Mouse (Mus musculus): ENCODE results near the gene Brd7.

Brd7 gene

GRCm38 (mm10) chr8:88290326-88291304 lies 71.4 kb downstream of the Brd7 start:
- no peak overlapping the region for H3K4me3 ChIP-seq (replicated peaks; ENCODE audit: low read length)
- TF ChIP-seq NANOG (IDR thresholded peaks at IDR 0.05; ENCODE audit: borderline replicate concordance, low read length): no peak
- no peak for TF ChIP-seq POU5F1 (IDR thresholded peaks at IDR 0.05; ENCODE audit: borderline replicate concordance, low read length)
- TF ChIP-seq CTCF (conservative IDR thresholded peaks at IDR 0.05; ENCODE audit: low read length): no peak
- H3K27me3 ChIP-seq (ENCODE audit: insufficient read depth, low read length): 0 out of 2 replicates have a peak, but pooled peaks cover 20% of the 10 kb centered on the region

GRCm38 (mm10) chr8:88289901-88290300 lies 72.1 kb downstream of the Brd7 start:
- Histone ChIP-seq H3K9me3 (ENCODE audit: low read length) (no peaks in the 10 kb centered on the region), H3K36me3 (ENCODE audit: insufficient read depth, low read length) (no peaks in the 10 kb centered on the region)
- no peak for TF ChIP-seq CTCF (conservative IDR thresholded peaks at IDR 0.05; ENCODE audit: low read length)
- TF ChIP-seq POU5F1 (IDR thresholded peaks at IDR 0.05; ENCODE audit: borderline replicate concordance, low read length): no peak
- no peak for TF ChIP-seq NANOG (IDR thresholded peaks at IDR 0.05; ENCODE audit: borderline replicate concordance, low read length)

More at GRCm38 (mm10) chr8:88290326-88291304, 71.4 kb downstream of the Brd7 start:
- Histone ChIP-seq H3K9me3 (ENCODE audit: low read length) (no peaks in the 10 kb centered on the region), H3K36me3 (ENCODE audit: insufficient read depth, low read length) (no peaks in the 10 kb centered on the region), H3K4me1 (replicated peaks; ENCODE audit: low read depth, low read length) (peaks cover 13% of the 10 kb centered on the region)

GRCm38 (mm10) chr8:88288622-88289242 lies 73.3 kb downstream of the Brd7 start:
- H3K27me3 ChIP-seq (ENCODE audit: insufficient read depth, low read length): peaks cover 30% of the 10 kb centered on the region
- H3K4me1 ChIP-seq (replicated peaks; ENCODE audit: low read depth, low read length): peaks cover 24% of the 10 kb centered on the region
- H3K9me3 ChIP-seq (ENCODE audit: low read length): no peaks in the 10 kb centered on the region
- TF ChIP-seq NANOG (IDR thresholded peaks at IDR 0.05; ENCODE audit: borderline replicate concordance, low read length) (no peak), POU5F1 (IDR thresholded peaks at IDR 0.05; ENCODE audit: borderline replicate concordance, low read length) (no peak), CTCF (conservative IDR thresholded peaks at IDR 0.05; ENCODE audit: low read length) (no peak)
- H3K36me3 ChIP-seq (ENCODE audit: insufficient read depth, low read length): no peaks in the 10 kb centered on the region
- peak overlapping the region; percentile 46 for H3K4me3 ChIP-seq (replicated peaks; ENCODE audit: low read length)

More at GRCm38 (mm10) chr8:88289901-88290300, 72.1 kb downstream of the Brd7 start:
- H3K27me3 ChIP-seq (ENCODE audit: insufficient read depth, low read length): peaks cover 25% of the 10 kb centered on the region
- no peak overlapping the region for H3K4me3 ChIP-seq (replicated peaks; ENCODE audit: low read length)
- peaks cover 19% of the 10 kb centered on the region for H3K4me1 ChIP-seq (replicated peaks; ENCODE audit: low read depth, low read length)

GRCm38 (mm10) chr8:88286421-88286960 lies 75.5 kb downstream of the Brd7 start:
- Histone ChIP-seq H3K9me3 (ENCODE audit: low read length) (no peaks in the 10 kb centered on the region), H3K27me3 (ENCODE audit: insufficient read depth, low read length) (peaks cover 29% of the 10 kb centered on the region)

GRCm38 (mm10) chr8:88285469-88286356 lies 76.3 kb downstream of the Brd7 start:
- H3K4me3 ChIP-seq (replicated peaks; ENCODE audit: low read length): no peak overlapping the region
- peaks cover 28% of the 10 kb centered on the region for H3K27me3 ChIP-seq (ENCODE audit: insufficient read depth, low read length)
- H3K9me3 ChIP-seq (ENCODE audit: low read length): no peaks in the 10 kb centered on the region
- TF ChIP-seq CTCF (conservative IDR thresholded peaks at IDR 0.05; ENCODE audit: low read length) (no peak), POU5F1 (IDR thresholded peaks at IDR 0.05; ENCODE audit: borderline replicate concordance, low read length) (no peak), NANOG (IDR thresholded peaks at IDR 0.05; ENCODE audit: borderline replicate concordance, low read length) (no peak)
- H3K36me3 ChIP-seq (ENCODE audit: insufficient read depth, low read length): no peaks in the 10 kb centered on the region
- peaks cover 24% of the 10 kb centered on the region for H3K4me1 ChIP-seq (replicated peaks; ENCODE audit: low read depth, low read length)

More at GRCm38 (mm10) chr8:88286421-88286960, 75.5 kb downstream of the Brd7 start:
- TF ChIP-seq POU5F1 (IDR thresholded peaks at IDR 0.05; ENCODE audit: borderline replicate concordance, low read length): no peak
- TF ChIP-seq CTCF (conservative IDR thresholded peaks at IDR 0.05; ENCODE audit: low read length): no peak
- no peak for TF ChIP-seq NANOG (IDR thresholded peaks at IDR 0.05; ENCODE audit: borderline replicate concordance, low read length)
- H3K36me3 ChIP-seq (ENCODE audit: insufficient read depth, low read length): no peaks in the 10 kb centered on the region
- no peak overlapping the region for H3K4me3 ChIP-seq (replicated peaks; ENCODE audit: low read length)
- H3K4me1 ChIP-seq (replicated peaks; ENCODE audit: low read depth, low read length): peaks cover 24% of the 10 kb centered on the region

- Histone ChIP-seq H3K9me3 (ENCODE audit: low read length) (no peaks in the 10 kb centered on the region), H3K4me3 (replicated peaks; ENCODE audit: low read length) (no peak overlapping the region), H3K36me3 (ENCODE audit: insufficient read depth, low read length) (no peaks in the 10 kb centered on the region), H3K27me3 (ENCODE audit: insufficient read depth, low read length) (peaks cover 25% of the 10 kb centered on the region), H3K4me1 (replicated peaks; ENCODE audit: low read depth, low read length) (peaks cover 24% of the 10 kb centered on the region)
- TF ChIP-seq NANOG (IDR thresholded peaks at IDR 0.05; ENCODE audit: borderline replicate concordance, low read length) (no peak), POU5F1 (IDR thresholded peaks at IDR 0.05; ENCODE audit: borderline replicate concordance, low read length) (no peak), CTCF (conservative IDR thresholded peaks at IDR 0.05; ENCODE audit: low read length) (no peak)
Measured at GRCm38 (mm10) chr8:88284738-88285137, 77.3 kb downstream of the Brd7 start.

- H3K9me3 ChIP-seq (ENCODE audit: low read length): no peaks in the 10 kb centered on the region
- no peak for TF ChIP-seq POU5F1 (IDR thresholded peaks at IDR 0.05; ENCODE audit: borderline replicate concordance, low read length)
- TF ChIP-seq NANOG (IDR thresholded peaks at IDR 0.05; ENCODE audit: borderline replicate concordance, low read length): no peak
- no peak for TF ChIP-seq CTCF (conservative IDR thresholded peaks at IDR 0.05; ENCODE audit: low read length)
- no peaks in the 10 kb centered on the region for H3K36me3 ChIP-seq (ENCODE audit: insufficient read depth, low read length)
- no peak overlapping the region for H3K4me3 ChIP-seq (replicated peaks; ENCODE audit: low read length)
- peaks cover 18% of the 10 kb centered on the region for H3K4me1 ChIP-seq (replicated peaks; ENCODE audit: low read depth, low read length)
- H3K27me3 ChIP-seq (ENCODE audit: insufficient read depth, low read length): peaks cover 31% of the 10 kb centered on the region
Measured at GRCm38 (mm10) chr8:88283243-88284115, 78.5 kb downstream of the Brd7 start.
